Mouse (Mus musculus) urinary bladder, postnatal 0 days (tissue): ENCODE data around the gene Tmc2. TPM values are rescaled to one million over a fixed set of nuclear protein-coding genes. Genes with fewer than 3 reads are reported as not detected.

Experiments
- polyA plus RNA-seq: library from polyadenylated mRNA; unstranded; fragments of >200 nt; fragmentation: Nextera tagmentation; extraction: Ambion mirVana; gene quantifications from 2 replicates; pipeline ENCODE4 v1.2.1, GENCODE M21; 2015

Tmc2 gene
- not detected in 2 replicates for polyA plus RNA-seq

GRCm38 (mm10) chr2:130194894-130195293 lies at the start of gene Tmc2:
Gene Tmc2, plus strand, starts transcription at chr2:130195194.

GRCm38 (mm10) chr2:130178706-130179506 lies 16.1 kb upstream of the Tmc2 start, which contains the start of gene Snrpb:
Gene Snrpb, minus strand, starts transcription at chr2:130179403.

GRCm38 (mm10) chr2:130274149-130274861 lies 79.3 kb downstream of the Tmc2 start, which contains the start of gene Nop56:
Gene Nop56, plus strand, starts transcription at chr2:130274430.

GRCm38 (mm10) chr2:130283854-130284654 lies 89.1 kb downstream of the Tmc2 start, which contains the start of gene Idh3b:
Gene Idh3b, minus strand, starts transcription at chr2:130284547.

GRCm38 (mm10) chr2:130294936-130295277 lies 99.9 kb downstream of the Tmc2 start, which contains the start of gene Ebf4:
Gene Ebf4, plus strand, starts transcription at chr2:130295169.

Other genes starting within 250 kb of the Tmc2 start
- gene Tgm3, start 182.8 kb upstream of the Tmc2 start, polyA plus RNA-seq = 0.74 and 1.0 TPM in 2 replicates
- 0.15 and 0.16 TPM in 2 replicates for gene Tgm6, start 82.8 kb upstream of the Tmc2 start, polyA plus RNA-seq
- gene Snrpb, start 15.8 kb upstream of the Tmc2 start, polyA plus RNA-seq = 345 and 359 TPM in 2 replicates
- 96.7 and 114 TPM in 2 replicates for gene Nop56, start 79.2 kb downstream of the Tmc2 start, polyA plus RNA-seq
- gene Idh3b, start 89.4 kb downstream of the Tmc2 start, polyA plus RNA-seq = 117 and 127 TPM in 2 replicates
- 0.72 and 1.1 TPM in 2 replicates for gene Ebf4, start 100.0 kb downstream of the Tmc2 start, polyA plus RNA-seq
- 10.1 and 15.1 TPM in 2 replicates for gene Cpxm1, start 202.4 kb downstream of the Tmc2 start, polyA plus RNA-seq
- not detected in 2 replicates for gene Gm28372, start 210.0 kb downstream of the Tmc2 start, polyA plus RNA-seq
- gene 1700020A23Rik, start 210.1 kb downstream of the Tmc2 start, polyA plus RNA-seq = 0.24 TPM in 1 of 2 replicates, not detected in the other
- not detected in 2 replicates for gene Tmem239, start 211.3 kb downstream of the Tmc2 start, polyA plus RNA-seq
- gene Vps16, start 229.1 kb downstream of the Tmc2 start, polyA plus RNA-seq = 32.2 and 36.0 TPM in 2 replicates
- gene Pced1a, start 229.5 kb downstream of the Tmc2 start, polyA plus RNA-seq = 6.5 and 6.7 TPM in 2 replicates